Mouse (Mus musculus): ENCODE results near the gene Gm20518. TPM values are rescaled to one million over a fixed set of nuclear protein-coding genes. Genes with fewer than 3 reads are reported as not detected.

Gene Gm20518
- polyA plus RNA-seq, 1 experiment from 2014 or later: not detected

DNA sequence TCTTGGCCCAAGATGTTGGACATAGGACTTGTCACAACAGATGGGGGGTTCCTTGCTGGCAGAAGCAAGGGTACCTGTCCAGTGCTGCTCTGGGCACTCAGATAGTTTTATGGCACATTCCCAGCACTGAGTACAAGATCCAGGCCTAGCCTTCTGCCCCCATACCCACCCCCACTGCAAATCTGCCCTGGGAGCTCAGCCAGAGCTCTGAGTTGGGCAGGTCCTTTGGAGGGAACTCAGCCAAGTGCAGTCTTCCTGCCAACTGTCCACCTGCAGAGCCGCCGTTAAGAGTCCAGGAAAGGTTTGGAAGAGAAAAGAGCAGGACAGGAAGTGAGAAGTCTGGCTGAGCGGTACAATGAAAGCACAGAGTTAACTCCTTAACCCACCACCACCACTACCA lies 1.1 kb upstream of the Gm20518 start:
- DNase-seq (ENCODE audit: low spot score) (peak; percentile 36), ATAC-seq (ENCODE audit: low FRiP score, low TSS enrichment) (no peak)
- Histone ChIP-seq H3K27ac (replicated peaks) (no peak overlapping the region; the same call in 1 of the 2 replicates), H3K9ac (ENCODE audit: low read length) (no peak overlapping the region), H3K4me3 (ENCODE audit: low read depth, low read length) (no peak overlapping the region), H3K27me3 (ENCODE audit: control insufficient read depth, insufficient read depth, low read length) (no peaks in the 10 kb centered on the region), H3K4me1 (replicated peaks; ENCODE audit: control insufficient read depth, insufficient read depth) (peaks cover 6% of the 10 kb centered on the region; the same call in 1 of the 2 replicates), H3K36me3 (ENCODE audit: control insufficient read depth, insufficient read depth, low read length) (no peaks in the 10 kb centered on the region), H3K9me3 (ENCODE audit: control insufficient read depth, low read length) (no peaks in the 10 kb centered on the region), H3K4me2 (replicated peaks; ENCODE audit: low read depth) (no peak overlapping the region)
- TF ChIP-seq EP300 (optimal IDR thresholded peaks at IDR 0.05) (no peak), CTCF (IDR thresholded peaks at IDR 0.05; ENCODE audit: low read depth) (no peak)
- WGBS: 36% methylated on average over 3 of the region's 3 CpGs

- DNase-seq (ENCODE audit: low spot score) (peak; percentile 95), ATAC-seq (ENCODE audit: low FRiP score, low TSS enrichment) (peak; percentile 77)
- no peaks in the 10 kb centered on the region for H3K27me3 ChIP-seq (ENCODE audit: control insufficient read depth, insufficient read depth, low read length)
- H3K36me3 ChIP-seq (ENCODE audit: control insufficient read depth, insufficient read depth, low read length): no peaks in the 10 kb centered on the region
- H3K4me1 ChIP-seq (replicated peaks; ENCODE audit: control insufficient read depth, insufficient read depth): peaks cover 6% of the 10 kb centered on the region; the same call in 1 of the 2 replicates
- peak overlapping the region; percentile 80 for H3K4me3 ChIP-seq (ENCODE audit: low read depth, low read length)
- under 1% methylated on average over 37 of the region's 44 CpGs for WGBS
- H3K27ac ChIP-seq (replicated peaks): peak overlapping the region; percentile 93
- no peaks in the 10 kb centered on the region for H3K9me3 ChIP-seq (ENCODE audit: control insufficient read depth, low read length)
- peak overlapping the region; percentile 75 for H3K4me2 ChIP-seq (replicated peaks; ENCODE audit: low read depth)
- TF ChIP-seq CTCF (IDR thresholded peaks at IDR 0.05; ENCODE audit: low read depth): peak; percentile 1; the same call in 1 of the 2 replicates
- no peak for TF ChIP-seq EP300 (optimal IDR thresholded peaks at IDR 0.05)
- H3K9ac ChIP-seq (ENCODE audit: low read length): peak overlapping the region; percentile 89
These were observed 429 bp downstream of the Gm20518 start for GRCm38 (mm10) chr16:17890917-17891566.

GRCm38 (mm10) chr16:17890342-17890727 lies 1.1 kb downstream of the Gm20518 start:
- peak overlapping the region; percentile 93; the same call in 1 of the 2 replicates for H3K27ac ChIP-seq (replicated peaks)

GRCm38 (mm10) chr16:17889689-17890341 lies 1.7 kb downstream of the Gm20518 start:
- Histone ChIP-seq H3K4me3 (ENCODE audit: low read depth, low read length) (no peak overlapping the region), H3K9me3 (ENCODE audit: control insufficient read depth, low read length) (no peaks in the 10 kb centered on the region), H3K27ac (replicated peaks) (no peak overlapping the region), H3K4me1 (replicated peaks; ENCODE audit: control insufficient read depth, insufficient read depth) (peaks cover 6% of the 10 kb centered on the region; the same call in 1 of the 2 replicates), H3K9ac (ENCODE audit: low read length) (no peak overlapping the region; the same call in 1 of the 2 replicates), H3K27me3 (ENCODE audit: control insufficient read depth, insufficient read depth, low read length) (no peaks in the 10 kb centered on the region), H3K4me2 (replicated peaks; ENCODE audit: low read depth) (peak overlapping the region; percentile 75), H3K36me3 (ENCODE audit: control insufficient read depth, insufficient read depth, low read length) (no peaks in the 10 kb centered on the region)
- WGBS: 80% methylated on average over 6 of the region's 6 CpGs
- TF ChIP-seq EP300 (optimal IDR thresholded peaks at IDR 0.05): no peak
- TF ChIP-seq CTCF (IDR thresholded peaks at IDR 0.05; ENCODE audit: low read depth): no peak
- ATAC-seq (ENCODE audit: low FRiP score, low TSS enrichment) (no peak), DNase-seq (ENCODE audit: low spot score) (no peak)

More at GRCm38 (mm10) chr16:17890342-17890727, 1.1 kb downstream of the Gm20518 start:
- H3K4me1 ChIP-seq (replicated peaks; ENCODE audit: control insufficient read depth, insufficient read depth): peaks cover 6% of the 10 kb centered on the region; the same call in 1 of the 2 replicates
- 50% methylated on average over 2 of the region's 2 CpGs for WGBS
- ATAC-seq (ENCODE audit: low FRiP score, low TSS enrichment): no peak
- no peaks in the 10 kb centered on the region for H3K36me3 ChIP-seq (ENCODE audit: control insufficient read depth, insufficient read depth, low read length)
- H3K4me3 ChIP-seq (ENCODE audit: low read depth, low read length): peak overlapping the region; percentile 80
- no peak for DNase-seq (ENCODE audit: low spot score)
- peak overlapping the region; percentile 89 for H3K9ac ChIP-seq (ENCODE audit: low read length)
- peak overlapping the region; percentile 75 for H3K4me2 ChIP-seq (replicated peaks; ENCODE audit: low read depth)
- no peaks in the 10 kb centered on the region for H3K27me3 ChIP-seq (ENCODE audit: control insufficient read depth, insufficient read depth, low read length)
- H3K9me3 ChIP-seq (ENCODE audit: control insufficient read depth, low read length): no peaks in the 10 kb centered on the region
- TF ChIP-seq EP300 (optimal IDR thresholded peaks at IDR 0.05) (no peak), CTCF (IDR thresholded peaks at IDR 0.05; ENCODE audit: low read depth) (no peak)

- Histone ChIP-seq H3K9ac (ENCODE audit: low read length) (no peak overlapping the region), H3K27ac (replicated peaks) (no peak overlapping the region), H3K4me2 (replicated peaks; ENCODE audit: low read depth) (no peak overlapping the region), H3K27me3 (ENCODE audit: control insufficient read depth, insufficient read depth, low read length) (no peaks in the 10 kb centered on the region), H3K4me3 (ENCODE audit: low read depth, low read length) (no peak overlapping the region), H3K9me3 (ENCODE audit: control insufficient read depth, low read length) (no peaks in the 10 kb centered on the region), H3K4me1 (replicated peaks; ENCODE audit: control insufficient read depth, insufficient read depth) (no peaks in the 10 kb centered on the region; the same call in 1 of the 2 replicates), H3K36me3 (ENCODE audit: control insufficient read depth, insufficient read depth, low read length) (no peaks in the 10 kb centered on the region; the same call in 1 of the 2 replicates)
- TF ChIP-seq EP300 (optimal IDR thresholded peaks at IDR 0.05) (no peak), CTCF (IDR thresholded peaks at IDR 0.05; ENCODE audit: low read depth) (no peak)
- WGBS: 61% methylated on average over 6 of the region's 6 CpGs
- no peak for ATAC-seq (ENCODE audit: low FRiP score, low TSS enrichment)
- DNase-seq (ENCODE audit: low spot score): no peak
These were observed 7.4 kb downstream of the Gm20518 start for GRCm38 (mm10) chr16:17884116-17884515.

GRCm38 (mm10) chr16:17882196-17882595 lies 9.3 kb downstream of the Gm20518 start:
- no peaks in the 10 kb centered on the region for H3K9me3 ChIP-seq (ENCODE audit: control insufficient read depth, low read length)
- H3K4me3 ChIP-seq (ENCODE audit: low read depth, low read length): no peak overlapping the region
- no peak overlapping the region for H3K9ac ChIP-seq (ENCODE audit: low read length)
- TF ChIP-seq EP300 (optimal IDR thresholded peaks at IDR 0.05) (no peak), CTCF (IDR thresholded peaks at IDR 0.05; ENCODE audit: low read depth) (no peak)
- no peaks in the 10 kb centered on the region; the same call in 1 of the 2 replicates for H3K36me3 ChIP-seq (ENCODE audit: control insufficient read depth, insufficient read depth, low read length)
- no peak overlapping the region for H3K27ac ChIP-seq (replicated peaks)
- H3K4me2 ChIP-seq (replicated peaks; ENCODE audit: low read depth): no peak overlapping the region
- ATAC-seq (ENCODE audit: low FRiP score, low TSS enrichment): no peak
- no peaks in the 10 kb centered on the region for H3K27me3 ChIP-seq (ENCODE audit: control insufficient read depth, insufficient read depth, low read length)
- no peaks in the 10 kb centered on the region; the same call in 1 of the 2 replicates for H3K4me1 ChIP-seq (replicated peaks; ENCODE audit: control insufficient read depth, insufficient read depth)
- no peak for DNase-seq (ENCODE audit: low spot score)
